ENCODE assay signal across 8 mouse cellular contexts in the genomic region with DNA sequence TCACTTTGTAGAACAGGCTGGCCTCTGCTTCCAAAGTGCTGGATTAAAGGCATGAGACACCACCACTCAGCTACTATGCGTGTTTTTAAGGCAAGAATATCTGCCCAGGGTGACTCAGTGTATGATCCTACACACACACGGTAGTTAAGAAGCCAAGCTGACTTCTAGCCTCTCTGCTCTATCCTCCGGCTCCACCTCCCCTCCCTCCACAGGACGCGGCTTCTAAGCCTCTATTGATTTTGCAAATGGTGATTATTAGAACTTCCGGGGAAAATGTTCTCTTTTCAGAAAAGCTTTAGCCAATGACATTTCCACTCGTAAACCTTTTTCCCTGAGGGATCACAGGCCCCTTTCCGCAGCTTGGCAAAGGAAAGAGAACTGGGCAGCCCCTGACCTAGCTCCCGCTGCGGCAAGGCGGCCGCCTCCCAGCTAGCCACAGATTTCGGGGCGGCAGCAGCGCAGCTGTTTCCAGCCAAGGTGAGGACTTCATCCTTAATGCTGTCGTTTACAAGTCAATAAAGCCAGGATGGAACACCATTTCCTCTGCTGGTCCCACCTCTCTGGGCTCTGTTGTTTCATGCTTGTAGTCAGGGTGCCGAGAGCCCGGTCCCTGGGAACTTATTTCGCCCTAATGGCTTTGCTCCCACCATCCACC.
DNase-seq lines count a peak whose midpoint lies in the region; ATAC-seq and TF ChIP-seq lines count a peak whose summit lies in the region.

No protein-coding gene starts in this region.

- WGBS in hindbrain, embryonic 10.5 days, result 3% methylated on average over 19 of the region's 19 CpGs
- WGBS in liver, embryonic 16.5 days (ENCODE audit: insufficient replicate concordance), result 20% methylated on average over 19 of the region's 19 CpGs

- H3K4me3 ChIP-seq in testis, adult 2 months (ENCODE audit: control insufficient read depth, low read depth, low read length), result 0 out of 2 replicates have a peak overlapping the region, but pooled peaks have one; percentile 14
- peak overlapping the region; percentile 43 for H3K4me3 ChIP-seq in hindbrain, embryonic 10.5 days
- no peak overlapping the region for H3K4me3 ChIP-seq in liver, embryonic 16.5 days (ENCODE audit: low read depth, low read length)

- TF ChIP-seq POLR2A in testis, adult 2 months (IDR thresholded peaks at IDR 0.05; ENCODE audit: control insufficient read depth, low read depth, low read length), result no peak

- no peak overlapping the region for H3K27ac ChIP-seq in testis, adult 2 months (ENCODE audit: control insufficient read depth, insufficient read depth, low read depth, low read length)
- H3K27ac ChIP-seq in hindbrain, embryonic 10.5 days, result peak overlapping the region; percentile 76
- no peak overlapping the region for H3K27ac ChIP-seq in liver, embryonic 16.5 days (ENCODE audit: low read length)

- ATAC-seq in liver, embryonic 16.5 days (ENCODE audit: low read depth), result no peak
- ATAC-seq in megakaryocyte, adult 5-6 weeks (ENCODE audit: poor library complexity, severe bottlenecking), result no peak

- no peak overlapping the region for H3K9ac ChIP-seq in liver, embryonic 16.5 days (ENCODE audit: low read depth, low read length)

- H3K9me3 ChIP-seq in hindbrain, embryonic 10.5 days, result no peaks in the 10 kb centered on the region
- no peaks in the 10 kb centered on the region for H3K9me3 ChIP-seq in liver, embryonic 16.5 days (replicated peaks; ENCODE audit: control insufficient read depth, low read length)

- H3K4me2 ChIP-seq in liver, embryonic 16.5 days (ENCODE audit: low read depth, low read length), result peak overlapping the region; percentile 27

- no peak for TF ChIP-seq CTCF in testis, adult 2 months (IDR thresholded peaks at IDR 0.05; ENCODE audit: control insufficient read depth, insufficient read depth, insufficient replicate concordance, low read depth, low read length)

- H3K4me1 ChIP-seq in testis, adult 2 months (ENCODE audit: control insufficient read depth, insufficient read depth, low read length), result peaks cover 7% of the 10 kb centered on the region
- H3K4me1 ChIP-seq in hindbrain, embryonic 10.5 days (replicated peaks), result peaks cover 60% of the 10 kb centered on the region
- no peaks in the 10 kb centered on the region; the same call in 1 of the 2 replicates for H3K4me1 ChIP-seq in liver, embryonic 16.5 days (ENCODE audit: control insufficient read depth, low read depth, low read length)

- DNase-seq in testis, postnatal 14 days (ENCODE audit: low spot score), result no peak
- DNase-seq in hindbrain, embryonic 10.5 days (ENCODE audit: low spot score), result no peak
- DNase-seq in urinary bladder, postnatal 14 days (ENCODE audit: low spot score), result no peak
- DNase-seq in layer of hippocampus, adult 8-10 months (ENCODE audit: low spot score in 2 of 2), result no peak
- DNase-seq in thymus, postnatal 36 days, result no peak

- peaks cover 2% of the 10 kb centered on the region; the same call in 1 of the 2 replicates for H3K27me3 ChIP-seq in testis, adult 2 months (ENCODE audit: control insufficient read depth, insufficient read depth, low read length)
- peaks cover 84% of the 10 kb centered on the region for H3K27me3 ChIP-seq in hindbrain, embryonic 10.5 days (ENCODE audit: insufficient read depth, poor library complexity, severe bottlenecking)
- H3K27me3 ChIP-seq in liver, embryonic 16.5 days (ENCODE audit: control insufficient read depth, insufficient read depth, low read depth, low read length), result peaks cover 4% of the 10 kb centered on the region; the same call in 1 of the 2 replicates

- H3K36me3 ChIP-seq in testis, adult 2 months (ENCODE audit: control insufficient read depth, insufficient read depth, low read length), result no peaks in the 10 kb centered on the region
- no peaks in the 10 kb centered on the region for H3K36me3 ChIP-seq in hindbrain, embryonic 10.5 days
- H3K36me3 ChIP-seq in liver, embryonic 16.5 days (ENCODE audit: control insufficient read depth, insufficient read depth), result no peaks in the 10 kb centered on the region
